Mouse (Mus musculus) lung, adult 2 months (tissue): ENCODE data around the gene Slc39a3. TPM values are rescaled to one million over a fixed set of nuclear protein-coding genes. Genes with fewer than 3 reads are reported as not detected.

ENCODE experiments used
- DNase-seq: peaks from one replicate; pipeline ENCODE4 v3.0.0; 2022
- H3K4me1 ChIP-seq: fragments of 200-500 bp; 2 replicates; pipeline ENCODE4 v1.6.1; 2011; ENCODE audit warnings: low read length; ENCODE audit not compliant: control insufficient read depth, insufficient read depth
- H3K4me3 ChIP-seq: fragments of 200-500 bp; replicated peaks from 2 replicates; pipeline ENCODE3; 2011; ENCODE audit warnings: low read depth, mild to moderate bottlenecking, control low read depth, low read length; ENCODE audit errors: extremely low read depth
- CTCF ChIP-seq: fragments of 200-500 bp; IDR thresholded peaks from 2 replicates; pipeline ENCODE4 v1.5.1; 2011; ENCODE audit warnings: mild to moderate bottlenecking, low read length, control low read depth; ENCODE audit not compliant: insufficient read depth
- POLR2A ChIP-seq: fragments of 200-500 bp; IDR thresholded peaks from 2 replicates; pipeline ENCODE4 v1.6.1; 2011; ENCODE audit warnings: low read depth, mild to moderate bottlenecking, control low read depth, low read length, borderline replicate concordance; ENCODE audit errors: extremely low read depth
- WGBS: fragments of 180-500 bp; shearing (Covaris S2); methylation state at CpG from one replicate; pipeline ENCODE4 v1.1.7; 2018; 5-methylcytosine and 5-hydroxymethylcytosine counted together
- polyA plus RNA-seq: library from polyadenylated mRNA; depleted of rRNA; stranded (reverse); fragments of >200 nt; gene quantifications from 2 replicates; pipeline ENCODE4 v1.2.3, GENCODE M21; 2012

Slc39a3 gene
- polyA plus RNA-seq, 1 experiment: 44.2 TPM

GRCm38 (mm10) chr10:81014393-81015384 lies 22.5 kb downstream of the Slc39a3 start, which contains the start of gene Gng7:
Gene Gng7 (minus strand): TSS chr10:81014945.
- H3K4me1 ChIP-seq: no peaks in the 10 kb centered on the region
- H3K4me3 ChIP-seq: peak within 1 kb of the TSS; percentile 3
- WGBS: 11% methylated on average over 31 of the region's 31 CpGs
- TF ChIP-seq CTCF: no peak
- TF ChIP-seq POLR2A: peak; percentile 37; the same call in 1 of the 2 replicates
- DNase-seq: peak; percentile 88

- DNase-seq: no peak
- TF ChIP-seq POLR2A (no peak), CTCF (no peak)
- no peaks in the 10 kb centered on the region for H3K4me1 ChIP-seq
- H3K4me3 ChIP-seq: no peak overlapping the region
- WGBS: 52% methylated on average over 6 of the region's 6 CpGs
Measured at GRCm38 (mm10) chr10:81010851-81011250, 26.4 kb downstream of the Slc39a3 start.

GRCm38 (mm10) chr10:81007240-81007639 lies 30.0 kb downstream of the Slc39a3 start:
- WGBS: 27% methylated on average over 7 of the region's 7 CpGs
- TF ChIP-seq CTCF: no peak
- no peak for TF ChIP-seq POLR2A
- Histone ChIP-seq H3K4me3 (no peak overlapping the region), H3K4me1 (no peaks in the 10 kb centered on the region)
- no peak for DNase-seq

- WGBS: 86% methylated on average over 7 of the region's 7 CpGs
- Histone ChIP-seq H3K4me1 (no peaks in the 10 kb centered on the region), H3K4me3 (no peak overlapping the region)
- DNase-seq: no peak
- no peak for TF ChIP-seq CTCF
- no peak for TF ChIP-seq POLR2A
Measured at GRCm38 (mm10) chr10:81006005-81006677, 31.1 kb downstream of the Slc39a3 start.

- H3K4me1 ChIP-seq: no peaks in the 10 kb centered on the region
- H3K4me3 ChIP-seq: no peak overlapping the region
- no peak for DNase-seq
- TF ChIP-seq POLR2A: no peak
- no peak for TF ChIP-seq CTCF
- WGBS: 59% methylated on average over 10 of the region's 10 CpGs
Measured at GRCm38 (mm10) chr10:81001161-81001560, 36.1 kb downstream of the Slc39a3 start.

- no peak for DNase-seq
- TF ChIP-seq CTCF (no peak), POLR2A (no peak)
- H3K4me1 ChIP-seq: no peaks in the 10 kb centered on the region
- WGBS: 37% methylated on average over 28 of the region's 28 CpGs
- H3K4me3 ChIP-seq: no peak overlapping the region
Measured at GRCm38 (mm10) chr10:81000197-81001062, 36.8 kb downstream of the Slc39a3 start.

- peak; percentile 84 for DNase-seq
- 26% methylated on average over 37 of the region's 37 CpGs for WGBS
- TF ChIP-seq CTCF: peak; percentile 88
- TF ChIP-seq POLR2A: no peak
Measured at GRCm38 (mm10) chr10:80999362-81000196, 37.6 kb downstream of the Slc39a3 start.

GRCm38 (mm10) chr10:80998778-80999177 lies 38.4 kb downstream of the Slc39a3 start:
- 6% methylated on average over 12 of the region's 12 CpGs for WGBS
- TF ChIP-seq POLR2A (no peak), CTCF (peak; percentile 57)
- Histone ChIP-seq H3K4me3 (no peak overlapping the region), H3K4me1 (no peaks in the 10 kb centered on the region)
- DNase-seq: no peak

More at GRCm38 (mm10) chr10:80999362-81000196, 37.6 kb downstream of the Slc39a3 start:
- H3K4me1 ChIP-seq: no peaks in the 10 kb centered on the region
- H3K4me3 ChIP-seq: no peak overlapping the region

- no peak for DNase-seq
- H3K4me3 ChIP-seq: no peak overlapping the region
- no peaks in the 10 kb centered on the region for H3K4me1 ChIP-seq
- 39% methylated on average over 14 of the region's 14 CpGs for WGBS
- TF ChIP-seq CTCF (no peak), POLR2A (no peak)
Measured at GRCm38 (mm10) chr10:80998021-80998420, 39.2 kb downstream of the Slc39a3 start.
